ENCODE assay signal across 18 mouse cellular contexts in genomic region chr2:73776936-73777335, GRCm38 (mm10). TPM values are rescaled to one million over a fixed set of nuclear protein-coding genes. Genes with fewer than 3 reads are reported as not detected.
DNase-seq lines count a peak whose midpoint lies in the region; ATAC-seq lines count a peak whose summit lies in the region.
"Had no signal": no experiment of that assay in that cellular context is flagged by ENCODE, and none has a peak within 500 bp of the region (broad histone marks: within the 10 kb centered on the region; RNA-seq: fewer than 3 reads in every experiment).

No protein-coding gene starts in this region.

- no peak overlapping the region for H3K9ac ChIP-seq in hindbrain, embryonic 11.5 days (ENCODE audit: low read depth, low read length)
- no peak overlapping the region for H3K9ac ChIP-seq in hindbrain, embryonic 16.5 days (ENCODE audit: low read depth, low read length)
- H3K9ac ChIP-seq in neural tube, embryonic 14.5 days (replicated peaks; ENCODE audit: low read depth, low read length), result no peak overlapping the region
- H3K9ac ChIP-seq: intestine, embryonic 15.5 days had no signal

- DNase-seq in hindbrain, embryonic 10.5 days (ENCODE audit: low spot score), result no peak
- no peak for DNase-seq in hindbrain, embryonic 11.5 days (ENCODE audit: low spot score)
- peak; percentile 51 for DNase-seq in forelimb bud, embryonic 11.5 days (ENCODE audit: low read depth, low spot score)
- no peak for DNase-seq in cerebellum, adult 8-10 months
- DNase-seq in gastrocnemius, postnatal 4 days (ENCODE audit: low spot score in 2 of 2), result no peak
- DNase-seq: cerebellum, postnatal 10 days; gastrocnemius, postnatal 14 days; heart, postnatal 10 days; layer of hippocampus, postnatal 36 days; lung, adult 18-20 months; lung, postnatal 36 days; right cerebral cortex, postnatal 14 days had no signal

- no peaks in the 10 kb centered on the region for H3K36me3 ChIP-seq in hindbrain, embryonic 10.5 days
- H3K36me3 ChIP-seq in hindbrain, embryonic 11.5 days (ENCODE audit: control insufficient read depth, insufficient read depth, low read length), result no peaks in the 10 kb centered on the region
- H3K36me3 ChIP-seq in hindbrain, embryonic 16.5 days (ENCODE audit: control insufficient read depth, insufficient read depth, low read length), result no peaks in the 10 kb centered on the region
- no peaks in the 10 kb centered on the region for H3K36me3 ChIP-seq in neural tube, embryonic 14.5 days (ENCODE audit: control insufficient read depth, insufficient read depth, low read length)
- H3K36me3 ChIP-seq: heart, embryonic 10.5 days; intestine, embryonic 15.5 days had no signal

- 0 out of 2 replicates have a peak overlapping the region, but pooled peaks have one; percentile 47 for H3K27ac ChIP-seq in hindbrain, embryonic 10.5 days
- H3K27ac ChIP-seq in hindbrain, embryonic 11.5 days (ENCODE audit: low read depth, low read length), result no peak overlapping the region
- H3K27ac ChIP-seq in hindbrain, embryonic 16.5 days (ENCODE audit: low read depth, low read length), result no peak overlapping the region
- H3K27ac ChIP-seq in neural tube, embryonic 14.5 days (ENCODE audit: low read depth, low read length), result peak overlapping the region; percentile 39; the same call in 1 of the 2 replicates
- H3K27ac ChIP-seq: heart, embryonic 10.5 days; intestine, embryonic 15.5 days; stomach, postnatal 0 days had no signal

- H3K4me3 ChIP-seq in hindbrain, embryonic 10.5 days, result no peak overlapping the region
- no peak overlapping the region for H3K4me3 ChIP-seq in hindbrain, embryonic 11.5 days (ENCODE audit: low read depth, low read length)
- H3K4me3 ChIP-seq in hindbrain, embryonic 16.5 days (ENCODE audit: low read length), result no peak overlapping the region
- H3K4me3 ChIP-seq in neural tube, embryonic 14.5 days (ENCODE audit: low read depth, low read length), result no peak overlapping the region
- H3K4me3 ChIP-seq: heart, embryonic 10.5 days; intestine, embryonic 15.5 days had no signal

- ATAC-seq in hindbrain, embryonic 11.5 days (ENCODE audit: low FRiP score), result no peak
- no peak for ATAC-seq in hindbrain, embryonic 16.5 days
- ATAC-seq in neural tube, embryonic 14.5 days (ENCODE audit: low read depth), result no peak
- ATAC-seq: intestine, embryonic 15.5 days had no signal

- peaks cover 37% of the 10 kb centered on the region for H3K4me1 ChIP-seq in hindbrain, embryonic 10.5 days (replicated peaks)
- H3K4me1 ChIP-seq in hindbrain, embryonic 11.5 days (replicated peaks; ENCODE audit: control insufficient read depth, insufficient read depth, low read length), result no peaks in the 10 kb centered on the region
- H3K4me1 ChIP-seq in hindbrain, embryonic 16.5 days (ENCODE audit: control insufficient read depth, insufficient read depth, low read depth, low read length), result peaks cover 8% of the 10 kb centered on the region
- peaks cover 16% of the 10 kb centered on the region for H3K4me1 ChIP-seq in neural tube, embryonic 14.5 days (ENCODE audit: control insufficient read depth, insufficient read depth, low read length)

- H3K27me3 ChIP-seq in hindbrain, embryonic 10.5 days (ENCODE audit: insufficient read depth, poor library complexity, severe bottlenecking), result no peaks in the 10 kb centered on the region
- H3K27me3 ChIP-seq in hindbrain, embryonic 11.5 days (ENCODE audit: control insufficient read depth, insufficient read depth, low read length), result no peaks in the 10 kb centered on the region
- H3K27me3 ChIP-seq in hindbrain, embryonic 16.5 days (replicated peaks; ENCODE audit: control insufficient read depth, insufficient read depth, low read length), result no peaks in the 10 kb centered on the region
- H3K27me3 ChIP-seq in neural tube, embryonic 14.5 days (ENCODE audit: control insufficient read depth, insufficient read depth, low read length), result no peaks in the 10 kb centered on the region
- H3K27me3 ChIP-seq: intestine, embryonic 15.5 days had no signal

- 30% methylated on average over 4 of the region's 4 CpGs for WGBS in hindbrain, embryonic 10.5 days
- whole genome bisulfite sequencing in hindbrain, embryonic 11.5 days, result 40% methylated on average over 4 of the region's 4 CpGs
- 39% methylated on average over 4 of the region's 4 CpGs for WGBS in hindbrain, embryonic 16.5 days
- 40% methylated on average over 4 of the region's 4 CpGs for WGBS in neural tube, embryonic 14.5 days

- no peak overlapping the region for H3K4me2 ChIP-seq in hindbrain, embryonic 11.5 days (replicated peaks; ENCODE audit: low read depth, low read length)
- peak overlapping the region; percentile 13 for H3K4me2 ChIP-seq in hindbrain, embryonic 16.5 days (ENCODE audit: low read length)
- peak overlapping the region; percentile 61 for H3K4me2 ChIP-seq in neural tube, embryonic 14.5 days (ENCODE audit: low read depth, low read length)
- H3K4me2 ChIP-seq: intestine, embryonic 15.5 days had no signal

- no peaks in the 10 kb centered on the region for H3K9me3 ChIP-seq in hindbrain, embryonic 10.5 days
- no peaks in the 10 kb centered on the region for H3K9me3 ChIP-seq in hindbrain, embryonic 11.5 days (ENCODE audit: control insufficient read depth, low read length)
- H3K9me3 ChIP-seq in hindbrain, embryonic 16.5 days (ENCODE audit: control insufficient read depth, low read length), result no peaks in the 10 kb centered on the region
- H3K9me3 ChIP-seq in neural tube, embryonic 14.5 days (ENCODE audit: control insufficient read depth, low read length), result no peaks in the 10 kb centered on the region
- H3K9me3 ChIP-seq: heart, embryonic 10.5 days; intestine, embryonic 15.5 days had no signal

RNA-seq across cellular contexts. Expression of gene Chn1, which starts 1.8 kb away (rescaled TPM):
- polyA plus RNA-seq in hindbrain, embryonic 10.5 days (2016; fragmentation: Nextera tagmentation; extraction: Ambion mirVana), result 44.7 and 68.4 TPM in 2 replicates
- polyA plus RNA-seq in hindbrain, embryonic 11.5 days (2014; fragmentation: Nextera tagmentation; extraction: Ambion mirVana), result 87.5 and 90.3 TPM in 2 replicates
- 70.1 and 75.4 TPM in 2 replicates for polyA plus RNA-seq in hindbrain, embryonic 16.5 days (2015; fragmentation: Nextera tagmentation; extraction: Ambion mirVana)
- 124 and 135 TPM in 2 replicates for polyA plus RNA-seq in neural tube, embryonic 14.5 days (2014; fragmentation: Nextera tagmentation; extraction: Ambion mirVana)
- total RNA-seq in gastrocnemius, postnatal 4 days (2021), result 10 to 100 TPM; 23.3 to 25.6 TPM
- polyA plus RNA-seq: liver, adult 2 months had no signal

Comparison
In these comparisons a context has a peak if more than half of its experiments do, and no peak if none do; other contexts are left out.
1. H3K27ac ChIP-seq: peak in hindbrain, embryonic 10.5 days (single experiment) and neural tube, embryonic 14.5 days (single experiment); none in hindbrain, embryonic 11.5 days (single experiment) and hindbrain, embryonic 16.5 days (single experiment).